Mouse (Mus musculus) stomach, embryonic 16.5 days (tissue): ENCODE data around the gene Hal. TPM values are rescaled to one million over a fixed set of nuclear protein-coding genes. Genes with fewer than 3 reads are reported as not detected.

Experiments used
- ATAC-seq: fragments of 200-750 bp; cut with Nextera tagmentation; 2 replicates; pipeline ENCODE4 v1.8.0; 2017; ENCODE audit warnings: moderate number of reproducible peaks, moderate TSS enrichment; ENCODE audit not compliant: insufficient read depth, low FRiP score
- H3K27ac ChIP-seq: fragments of 300-500 bp; sonication (generic); 2 replicates; pipeline ENCODE4 v1.5.1; 2014; ENCODE audit warnings: low read length
- H3K27me3 ChIP-seq: fragments of 300-500 bp; sonication (generic); 2 replicates; pipeline ENCODE4 v1.6.1; 2014; ENCODE audit warnings: low read length, control low read depth, mixed read lengths; ENCODE audit not compliant: control insufficient read depth, insufficient read depth
- H3K36me3 ChIP-seq: fragments of 300-500 bp; sonication (generic); 2 replicates; pipeline ENCODE4 v1.6.1; 2014; ENCODE audit warnings: low read length; ENCODE audit not compliant: control insufficient read depth, insufficient read depth
- H3K4me1 ChIP-seq: fragments of 300-500 bp; sonication (generic); 2 replicates; pipeline ENCODE4 v1.6.1; 2014; ENCODE audit warnings: low read length, control low read depth, mixed read lengths; ENCODE audit not compliant: control insufficient read depth, insufficient read depth
- H3K4me2 ChIP-seq: fragments of 300-500 bp; sonication (generic); 2 replicates; pipeline ENCODE4 v1.6.1; 2014; ENCODE audit warnings: low read depth, low read length, mixed read lengths
- H3K4me3 ChIP-seq: fragments of 300-500 bp; sonication (generic); replicated peaks from 2 replicates; pipeline ENCODE4 v1.5.1; 2014; ENCODE audit warnings: mild to moderate bottlenecking, low read length
- H3K9ac ChIP-seq: fragments of 300-500 bp; sonication (generic); 2 replicates; pipeline ENCODE4 v1.6.1; 2014; ENCODE audit warnings: low read length
- H3K9me3 ChIP-seq: fragments of 300-500 bp; sonication (generic); replicated peaks from 2 replicates; pipeline ENCODE4 v1.6.1; 2016; ENCODE audit warnings: low read length, control low read depth; ENCODE audit not compliant: control insufficient read depth
- WGBS: fragments of 180-500 bp; shearing (Covaris S2); extraction: QIAGEN DNeasy Blood & Tissue Kit; methylation state at CpG from one replicate; pipeline ENCODE4 v1.1.7; 2014; 5-methylcytosine and 5-hydroxymethylcytosine counted together
- polyA plus RNA-seq: library from polyadenylated mRNA; unstranded; fragments of >200 nt; fragmentation: Nextera tagmentation; extraction: Ambion mirVana; gene quantifications from 2 replicates; pipeline ENCODE4 v1.2.1, GENCODE M21; 2015

Gene Hal
- polyA plus RNA-seq, 1 experiment from 2014 or later: 3.0 TPM

- no peaks in the 10 kb centered on the region for H3K27me3 ChIP-seq
- no peak overlapping the region for H3K27ac ChIP-seq
- H3K4me1 ChIP-seq: no peaks in the 10 kb centered on the region
- 89% methylated on average over 4 of the region's 4 CpGs for WGBS
- no peak overlapping the region for H3K9ac ChIP-seq
- H3K36me3 ChIP-seq: peaks cover 22% of the 10 kb centered on the region; the same call in 1 of the 2 replicates
- no peak overlapping the region for H3K4me2 ChIP-seq
- no peaks in the 10 kb centered on the region for H3K9me3 ChIP-seq
- no peak for ATAC-seq
- no peak overlapping the region for H3K4me3 ChIP-seq
Observed at GRCm38 (mm10) chr10:93467259-93467658, 21.3 kb upstream of the Hal start.

GRCm38 (mm10) chr10:93467791-93468190 is 20.8 kb upstream of the Hal start:
- Histone ChIP-seq H3K9me3 (no peaks in the 10 kb centered on the region), H3K27me3 (no peaks in the 10 kb centered on the region), H3K4me3 (no peak overlapping the region), H3K4me1 (no peaks in the 10 kb centered on the region), H3K36me3 (peaks cover 23% of the 10 kb centered on the region; the same call in 1 of the 2 replicates), H3K27ac (no peak overlapping the region), H3K9ac (no peak overlapping the region), H3K4me2 (no peak overlapping the region)
- no peak for ATAC-seq
- 89% methylated on average over 3 of the region's 3 CpGs for WGBS

GRCm38 (mm10) chr10:93471415-93471814 is 17.2 kb upstream of the Hal start:
- H3K4me2 ChIP-seq: no peak overlapping the region
- no peak overlapping the region for H3K27ac ChIP-seq
- no peaks in the 10 kb centered on the region for H3K4me1 ChIP-seq
- no peaks in the 10 kb centered on the region for H3K9me3 ChIP-seq
- no peaks in the 10 kb centered on the region for H3K27me3 ChIP-seq
- H3K4me3 ChIP-seq: no peak overlapping the region
- peaks cover 22% of the 10 kb centered on the region; the same call in 1 of the 2 replicates for H3K36me3 ChIP-seq
- H3K9ac ChIP-seq: no peak overlapping the region
- ATAC-seq: peak; percentile 37; the same call in 1 of the 2 replicates
- WGBS: 49% methylated on average over 11 of the region's 11 CpGs

GRCm38 (mm10) chr10:93484511-93484910 is 4.1 kb upstream of the Hal start:
- Histone ChIP-seq H3K27me3 (no peaks in the 10 kb centered on the region), H3K4me3 (no peak overlapping the region), H3K4me1 (no peaks in the 10 kb centered on the region), H3K4me2 (no peak overlapping the region), H3K9me3 (no peaks in the 10 kb centered on the region), H3K36me3 (0 out of 2 replicates have a peak, but pooled peaks cover 6% of the 10 kb centered on the region), H3K9ac (no peak overlapping the region), H3K27ac (no peak overlapping the region)
- WGBS: 83% methylated on average over 8 of the region's 8 CpGs
- no peak for ATAC-seq

GRCm38 (mm10) chr10:93485055-93485691 is 3.4 kb upstream of the Hal start:
- 87% methylated on average over 8 of the region's 8 CpGs for WGBS
- Histone ChIP-seq H3K4me2 (no peak overlapping the region), H3K27me3 (no peaks in the 10 kb centered on the region), H3K36me3 (0 out of 2 replicates have a peak, but pooled peaks cover 6% of the 10 kb centered on the region), H3K4me1 (no peaks in the 10 kb centered on the region), H3K9me3 (no peaks in the 10 kb centered on the region), H3K4me3 (no peak overlapping the region), H3K27ac (no peak overlapping the region), H3K9ac (no peak overlapping the region)
- peak; percentile 63; the same call in 1 of the 2 replicates for ATAC-seq

GRCm38 (mm10) chr10:93486622-93487021 is 1.9 kb upstream of the Hal start:
- Histone ChIP-seq H3K27me3 (no peaks in the 10 kb centered on the region), H3K4me1 (no peaks in the 10 kb centered on the region), H3K4me2 (no peak overlapping the region), H3K9ac (no peak overlapping the region), H3K4me3 (no peak overlapping the region), H3K9me3 (no peaks in the 10 kb centered on the region), H3K36me3 (no peaks in the 10 kb centered on the region), H3K27ac (no peak overlapping the region)
- ATAC-seq: no peak
- WGBS: 29% methylated on average over 4 of the region's 4 CpGs

GRCm38 (mm10) chr10:93488828-93489226 is 259 bp downstream of the Hal start:
- H3K27ac ChIP-seq: no peak overlapping the region
- ATAC-seq: peak; percentile 79
- H3K9ac ChIP-seq: no peak overlapping the region
- H3K27me3 ChIP-seq: no peaks in the 10 kb centered on the region
- no peaks in the 10 kb centered on the region for H3K9me3 ChIP-seq
- no peaks in the 10 kb centered on the region for H3K36me3 ChIP-seq
- WGBS: 63% methylated on average over 6 of the region's 6 CpGs
- H3K4me3 ChIP-seq: no peak overlapping the region
- H3K4me1 ChIP-seq: no peaks in the 10 kb centered on the region
- no peak overlapping the region for H3K4me2 ChIP-seq

- H3K36me3 ChIP-seq: no peaks in the 10 kb centered on the region
- H3K9me3 ChIP-seq: no peaks in the 10 kb centered on the region
- no peak overlapping the region for H3K4me3 ChIP-seq
- no peaks in the 10 kb centered on the region for H3K4me1 ChIP-seq
- no peaks in the 10 kb centered on the region for H3K27me3 ChIP-seq
- H3K9ac ChIP-seq: no peak overlapping the region
- WGBS: 59% methylated on average over 4 of the region's 4 CpGs
- H3K4me2 ChIP-seq: no peak overlapping the region
- no peak overlapping the region for H3K27ac ChIP-seq
- no peak for ATAC-seq
Observed at GRCm38 (mm10) chr10:93490451-93490850, 1.9 kb downstream of the Hal start.

GRCm38 (mm10) chr10:93500864-93501263 is 12.3 kb downstream of the Hal start:
- Histone ChIP-seq H3K27me3 (no peaks in the 10 kb centered on the region), H3K27ac (no peak overlapping the region), H3K36me3 (no peaks in the 10 kb centered on the region), H3K9ac (no peak overlapping the region), H3K4me3 (no peak overlapping the region), H3K4me2 (no peak overlapping the region), H3K9me3 (no peaks in the 10 kb centered on the region), H3K4me1 (no peaks in the 10 kb centered on the region)
- ATAC-seq: no peak
- 69% methylated on average over 10 of the region's 10 CpGs for WGBS
